10 mouse cellular contexts compared by ENCODE assay signal in genomic region chr13:59468181-59468802, GRCm38 (mm10).
A peak's percentile ranks its signal among the peaks of the same experiment; 100 is the strongest.
DNase-seq lines count a peak whose midpoint lies in the region; ATAC-seq and TF ChIP-seq lines count a peak whose summit lies in the region.
"Had no signal": no experiment of that assay in that cellular context is flagged by ENCODE, and none has a peak within 500 bp of the region (broad histone marks: within the 10 kb centered on the region; RNA-seq: fewer than 3 reads in every experiment).

No protein-coding gene starts in this region.

- 0 out of 2 replicates have a peak overlapping the region, but pooled peaks have one; percentile 3 for H3K27ac ChIP-seq in hindbrain, embryonic 15.5 days (replicated peaks)
- H3K27ac ChIP-seq in hindbrain, embryonic 13.5 days: no peak overlapping the region
- H3K27ac ChIP-seq in midbrain, embryonic 16.5 days (ENCODE audit: low read length): 0 out of 2 replicates have a peak overlapping the region, but pooled peaks have one; percentile 5
- no peak overlapping the region for H3K27ac ChIP-seq in midbrain, postnatal 0 days (ENCODE audit: low read depth, low read length)
- H3K27ac ChIP-seq: hindbrain, embryonic 14.5 days had no signal

- no peak overlapping the region for H3K4me2 ChIP-seq in hindbrain, embryonic 15.5 days
- H3K4me2 ChIP-seq in hindbrain, embryonic 13.5 days: no peak overlapping the region
- H3K4me2 ChIP-seq in midbrain, embryonic 16.5 days (ENCODE audit: low read length): no peak overlapping the region
- no peak overlapping the region for H3K4me2 ChIP-seq in midbrain, postnatal 0 days (ENCODE audit: low read depth, low read length, poor library complexity, severe bottlenecking)
- H3K4me2 ChIP-seq: hindbrain, embryonic 14.5 days had no signal

- H3K27me3 ChIP-seq in hindbrain, embryonic 15.5 days: no peaks in the 10 kb centered on the region
- no peaks in the 10 kb centered on the region for H3K27me3 ChIP-seq in hindbrain, embryonic 13.5 days
- no peaks in the 10 kb centered on the region for H3K27me3 ChIP-seq in midbrain, embryonic 16.5 days (ENCODE audit: control insufficient read depth, insufficient read depth, low read depth, low read length)
- no peaks in the 10 kb centered on the region for H3K27me3 ChIP-seq in midbrain, postnatal 0 days (ENCODE audit: insufficient read depth, low read length)
- H3K27me3 ChIP-seq: Patski had no signal

- H3K9me3 ChIP-seq in hindbrain, embryonic 15.5 days: no peaks in the 10 kb centered on the region
- H3K9me3 ChIP-seq in hindbrain, embryonic 13.5 days: no peaks in the 10 kb centered on the region
- H3K9me3 ChIP-seq in midbrain, embryonic 16.5 days (replicated peaks; ENCODE audit: control insufficient read depth, low read length, poor library complexity, severe bottlenecking): no peaks in the 10 kb centered on the region
- no peaks in the 10 kb centered on the region for H3K9me3 ChIP-seq in midbrain, postnatal 0 days (ENCODE audit: low read length)

- no peak for TF ChIP-seq CTCF in midbrain, postnatal 0 days (IDR thresholded peaks at IDR 0.05)

- peaks cover 11% of the 10 kb centered on the region; the same call in 1 of the 2 replicates for H3K36me3 ChIP-seq in hindbrain, embryonic 15.5 days
- peaks cover 23% of the 10 kb centered on the region for H3K36me3 ChIP-seq in hindbrain, embryonic 13.5 days
- H3K36me3 ChIP-seq in midbrain, embryonic 16.5 days (ENCODE audit: control insufficient read depth, insufficient read depth, low read length): 0 out of 2 replicates have a peak, but pooled peaks cover 3% of the 10 kb centered on the region
- H3K36me3 ChIP-seq in midbrain, postnatal 0 days (ENCODE audit: insufficient read depth, low read length): peaks cover 28% of the 10 kb centered on the region

- no peak overlapping the region for H3K4me3 ChIP-seq in hindbrain, embryonic 15.5 days
- no peak overlapping the region for H3K4me3 ChIP-seq in hindbrain, embryonic 13.5 days
- H3K4me3 ChIP-seq in midbrain, embryonic 16.5 days (ENCODE audit: low read depth, low read length): no peak overlapping the region
- no peak overlapping the region for H3K4me3 ChIP-seq in midbrain, postnatal 0 days (ENCODE audit: low read depth, low read length)

- 85% methylated on average over 8 of the region's 8 CpGs for WGBS in hindbrain, embryonic 15.5 days
- 86% methylated on average over 8 of the region's 8 CpGs for WGBS in hindbrain, embryonic 13.5 days
- WGBS in midbrain, embryonic 16.5 days: 70% methylated on average over 8 of the region's 8 CpGs
- WGBS in midbrain, postnatal 0 days: 78% methylated on average over 8 of the region's 8 CpGs

- peaks cover 12% of the 10 kb centered on the region for H3K4me1 ChIP-seq in hindbrain, embryonic 15.5 days (replicated peaks)
- 0 out of 2 replicates have a peak, but pooled peaks cover 8% of the 10 kb centered on the region for H3K4me1 ChIP-seq in hindbrain, embryonic 13.5 days (replicated peaks)
- H3K4me1 ChIP-seq in midbrain, embryonic 16.5 days (ENCODE audit: control insufficient read depth, insufficient read depth, low read length): peaks cover 4% of the 10 kb centered on the region
- no peaks in the 10 kb centered on the region for H3K4me1 ChIP-seq in midbrain, postnatal 0 days (ENCODE audit: insufficient read depth, low read length)

- 0 out of 2 replicates have a peak, but pooled peaks have one; percentile 6 for ATAC-seq in cerebellum, adult (ENCODE audit: insufficient number of reproducible peaks, low FRiP score, low TSS enrichment)
- ATAC-seq in hindbrain, embryonic 15.5 days (ENCODE audit: low FRiP score, low read depth): no peak
- no peak for ATAC-seq in hindbrain, embryonic 13.5 days (ENCODE audit: low FRiP score)
- ATAC-seq in midbrain, embryonic 16.5 days: no peak
- no peak for ATAC-seq in midbrain, postnatal 0 days (ENCODE audit: low FRiP score)
- no peak for ATAC-seq in erythroid progenitor cell, adult 5-6 weeks (replicated peaks; ENCODE audit: low FRiP score, poor library complexity, severe bottlenecking)
- ATAC-seq: Patski had no signal

- no peak for DNase-seq in cerebellum, adult 9-11 months
- DNase-seq in midbrain, postnatal 0 days (ENCODE audit: low spot score): no peak
- no peak for DNase-seq in spleen, postnatal 36 days (ENCODE audit: low spot score in 2 of 2)

- no peak overlapping the region for H3K9ac ChIP-seq in hindbrain, embryonic 15.5 days
- H3K9ac ChIP-seq in hindbrain, embryonic 13.5 days: no peak overlapping the region
- H3K9ac ChIP-seq in midbrain, embryonic 16.5 days (ENCODE audit: low read depth, low read length): 0 out of 2 replicates have a peak overlapping the region, but pooled peaks have one; percentile 7
- no peak overlapping the region for H3K9ac ChIP-seq in midbrain, postnatal 0 days (replicated peaks; ENCODE audit: low read length, poor library complexity, severe bottlenecking)
- H3K9ac ChIP-seq: hindbrain, embryonic 14.5 days had no signal

Comparison
In these comparisons a context has a peak if more than half of its experiments do, and no peak if none do; other contexts are left out.
1. H3K27ac ChIP-seq: peak in hindbrain, embryonic 15.5 days (single experiment) and midbrain, embryonic 16.5 days (single experiment); none in hindbrain, embryonic 13.5 days (single experiment) and midbrain, postnatal 0 days (single experiment).